Mouse (Mus musculus) stomach, postnatal 0 days (tissue): ENCODE results near the gene Ptprg. TPM values are rescaled to one million over a fixed set of nuclear protein-coding genes. Genes with fewer than 3 reads are reported as not detected.

Source experiments
- ATAC-seq: fragments of 200-750 bp; cut with Nextera tagmentation; 2 replicates; pipeline ENCODE4 v1.8.0; 2017; ENCODE audit not compliant: low FRiP score, low TSS enrichment
- DNase-seq: peaks from one replicate; pipeline ENCODE4 v3.0.0-alpha.2; 2016; ENCODE audit warnings: low spot score
- H3K27ac ChIP-seq: fragments of 300-500 bp; sonication (generic); replicated peaks from 2 replicates; pipeline ENCODE4 v1.5.1; 2014; ENCODE audit warnings: mild to moderate bottlenecking, control low read depth
- H3K27me3 ChIP-seq: fragments of 300-500 bp; sonication (generic); 2 replicates; pipeline ENCODE4 v1.6.1; 2014; ENCODE audit warnings: low read length; ENCODE audit not compliant: control insufficient read depth, insufficient read depth
- H3K36me3 ChIP-seq: fragments of 300-500 bp; sonication (generic); 2 replicates; pipeline ENCODE4 v1.6.1; 2014; ENCODE audit warnings: low read length, mixed read lengths; ENCODE audit not compliant: control insufficient read depth, insufficient read depth
- H3K4me1 ChIP-seq: fragments of 300-500 bp; sonication (generic); replicated peaks from 2 replicates; pipeline ENCODE4 v1.6.1; 2014; ENCODE audit warnings: antibody characterized with exemption; ENCODE audit not compliant: control insufficient read depth, insufficient read depth
- H3K4me2 ChIP-seq: fragments of 300-500 bp; sonication (generic); replicated peaks from 2 replicates; pipeline ENCODE4 v1.6.1; 2014; ENCODE audit warnings: low read depth, mild to moderate bottlenecking, control low read depth, moderate library complexity
- H3K4me3 ChIP-seq: fragments of 300-500 bp; sonication (generic); 2 replicates; pipeline ENCODE4 v1.5.1; 2014; ENCODE audit warnings: low read depth, low read length, control low read depth
- H3K9ac ChIP-seq: fragments of 300-500 bp; sonication (generic); 2 replicates; pipeline ENCODE4 v1.6.1; 2014; ENCODE audit warnings: mild to moderate bottlenecking, low read length, control low read depth, mixed read lengths
- H3K9me3 ChIP-seq: fragments of 300-500 bp; sonication (generic); 2 replicates; pipeline ENCODE4 v1.6.1; 2016; ENCODE audit warnings: low read length; ENCODE audit not compliant: control insufficient read depth
- CTCF ChIP-seq: IDR thresholded peaks from 2 replicates; pipeline ENCODE4 v1.5.1; 2016; ENCODE audit warnings: antibody characterized with exemption, low read depth, mild to moderate bottlenecking, moderate library complexity
- EP300 ChIP-seq: optimal IDR thresholded peaks from 2 replicates; pipeline ENCODE3; 2016; ENCODE audit warnings: antibody characterized with exemption
- WGBS: fragments of 180-500 bp; shearing (Covaris S2); extraction: QIAGEN DNeasy Blood & Tissue Kit; methylation state at CpG from one replicate; pipeline ENCODE4 v1.1.7; 2014; 5-methylcytosine and 5-hydroxymethylcytosine counted together
- polyA plus RNA-seq: library from polyadenylated mRNA; unstranded; fragments of >200 nt; fragmentation: Nextera tagmentation; extraction: Ambion mirVana; gene quantifications from 2 replicates; pipeline ENCODE4 v1.2.1, GENCODE M21; 2015

The Ptprg gene
- polyA plus RNA-seq, 1 experiment from 2014 or later: 6.2 TPM

DNA sequence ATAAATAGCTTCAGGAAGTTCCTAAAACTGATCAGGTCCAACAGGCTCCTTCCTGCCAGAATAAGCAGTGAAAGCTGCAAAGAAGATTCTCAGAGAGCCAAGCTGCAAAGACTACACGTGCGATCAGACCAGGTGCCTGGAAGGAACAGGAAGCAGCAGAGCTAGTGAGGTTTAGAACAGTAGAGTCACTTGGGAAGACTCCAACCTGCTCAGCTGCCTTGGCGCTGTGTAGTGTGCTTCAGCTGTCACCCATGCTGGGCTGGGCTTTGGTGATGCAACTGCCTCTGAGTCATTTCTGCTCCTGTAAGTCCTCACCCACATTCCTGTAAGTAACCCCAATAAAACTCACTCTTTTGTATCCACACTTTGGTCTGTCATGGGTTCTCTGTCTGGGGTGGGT lies 87.7 kb downstream of the Ptprg start:
- H3K9me3 ChIP-seq: no peaks in the 10 kb centered on the region
- H3K4me1 ChIP-seq: no peaks in the 10 kb centered on the region
- WGBS: 52% methylated on average over 3 of the region's 3 CpGs
- DNase-seq (no peak), ATAC-seq (0 out of 2 replicates have a peak, but pooled peaks have one; percentile 35)
- no peaks in the 10 kb centered on the region for H3K27me3 ChIP-seq
- no peaks in the 10 kb centered on the region for H3K36me3 ChIP-seq
- H3K9ac ChIP-seq: no peak overlapping the region
- no peak overlapping the region for H3K4me2 ChIP-seq
- TF ChIP-seq CTCF: no peak
- no peak for TF ChIP-seq EP300
- H3K4me3 ChIP-seq: no peak overlapping the region
- H3K27ac ChIP-seq: no peak overlapping the region; the same call in 1 of the 2 replicates

DNA sequence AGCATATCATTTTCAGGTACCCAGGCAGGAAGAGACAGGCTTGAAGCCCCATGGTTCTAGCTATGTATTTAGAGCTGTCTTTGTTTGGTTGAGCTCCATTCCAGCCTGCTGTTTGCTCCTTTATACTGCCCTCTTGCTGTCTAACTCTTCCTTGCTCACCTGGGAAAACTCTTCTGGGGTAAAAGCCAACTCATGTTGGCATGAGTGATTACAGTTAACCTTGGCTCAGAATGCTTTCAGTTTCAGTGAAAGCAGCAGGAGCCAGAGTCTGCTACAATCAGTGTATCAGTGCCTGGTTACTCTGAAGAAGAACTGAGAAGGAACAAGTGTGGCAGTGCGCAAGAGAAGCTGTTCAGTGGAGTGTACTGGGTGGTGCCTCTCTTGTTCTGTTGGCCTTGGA lies 89.6 kb downstream of the Ptprg start:
- Histone ChIP-seq H3K36me3 (no peaks in the 10 kb centered on the region), H3K4me3 (no peak overlapping the region), H3K27me3 (no peaks in the 10 kb centered on the region), H3K4me2 (no peak overlapping the region), H3K9ac (no peak overlapping the region), H3K4me1 (no peaks in the 10 kb centered on the region), H3K9me3 (no peaks in the 10 kb centered on the region), H3K27ac (no peak overlapping the region)
- DNase-seq (no peak), ATAC-seq (no peak)
- TF ChIP-seq EP300 (no peak), CTCF (peak; percentile 57)
- WGBS: 87% methylated on average over 1 of the region's 1 CpGs

DNA sequence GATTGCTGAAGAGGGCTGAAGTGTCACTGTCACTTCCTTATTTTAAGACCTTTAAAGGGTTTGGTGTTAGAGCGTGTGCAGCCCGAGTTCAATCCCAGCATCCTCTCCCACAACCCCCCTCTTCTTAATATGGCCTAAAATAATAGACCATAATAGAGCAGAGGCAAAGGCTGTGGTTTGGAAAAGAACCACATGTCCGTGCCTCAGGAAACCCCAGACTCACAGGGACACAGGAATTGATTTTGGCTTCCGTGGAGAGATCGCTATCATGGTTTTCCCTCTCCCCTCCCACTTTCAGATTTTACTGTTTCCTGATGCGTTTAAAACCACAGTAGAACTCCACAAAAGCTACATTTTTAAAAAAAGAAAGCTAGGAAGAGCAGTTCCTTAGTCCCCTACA lies 104.0 kb downstream of the Ptprg start:
- Histone ChIP-seq H3K4me3 (no peak overlapping the region), H3K4me1 (no peaks in the 10 kb centered on the region), H3K4me2 (no peak overlapping the region), H3K36me3 (no peaks in the 10 kb centered on the region), H3K9me3 (no peaks in the 10 kb centered on the region), H3K27me3 (no peaks in the 10 kb centered on the region), H3K27ac (no peak overlapping the region), H3K9ac (no peak overlapping the region)
- TF ChIP-seq CTCF (no peak), EP300 (no peak)
- ATAC-seq (no peak), DNase-seq (no peak)
- 66% methylated on average over 6 of the region's 6 CpGs for WGBS

DNA sequence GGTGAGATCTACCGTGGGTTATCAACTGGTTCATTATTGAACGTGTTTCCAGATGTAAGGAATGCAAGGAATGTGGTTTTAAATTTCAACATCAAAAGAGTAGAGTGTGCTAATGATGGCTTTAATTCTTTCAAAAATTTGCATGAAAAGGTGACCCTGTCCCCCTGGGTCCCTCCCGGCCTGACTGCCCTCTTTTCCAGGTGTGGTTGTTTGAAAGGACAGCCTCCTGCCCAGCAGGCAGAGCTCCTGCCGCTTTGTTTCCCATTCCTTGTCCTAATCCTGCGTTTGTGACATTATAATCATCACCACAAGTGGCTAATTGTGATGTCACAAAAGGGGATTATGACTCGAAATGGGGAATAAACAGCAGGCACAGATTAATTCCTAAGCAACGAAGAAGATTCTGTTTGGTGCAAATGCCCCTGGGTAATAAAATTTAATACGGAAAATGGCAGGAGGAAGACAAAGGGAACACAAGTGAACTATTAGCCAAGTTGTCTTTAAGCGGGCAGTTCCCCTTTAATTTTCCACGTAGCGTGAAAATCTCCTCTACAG lies 110.4 kb downstream of the Ptprg start:
- TF ChIP-seq CTCF (no peak), EP300 (no peak)
- Histone ChIP-seq H3K9ac (no peak overlapping the region), H3K4me1 (no peaks in the 10 kb centered on the region), H3K36me3 (no peaks in the 10 kb centered on the region), H3K9me3 (no peaks in the 10 kb centered on the region), H3K27ac (no peak overlapping the region), H3K4me3 (no peak overlapping the region), H3K27me3 (no peaks in the 10 kb centered on the region), H3K4me2 (no peak overlapping the region)
- no peak for ATAC-seq
- DNase-seq: no peak
- 56% methylated on average over 11 of the region's 11 CpGs for WGBS

DNA sequence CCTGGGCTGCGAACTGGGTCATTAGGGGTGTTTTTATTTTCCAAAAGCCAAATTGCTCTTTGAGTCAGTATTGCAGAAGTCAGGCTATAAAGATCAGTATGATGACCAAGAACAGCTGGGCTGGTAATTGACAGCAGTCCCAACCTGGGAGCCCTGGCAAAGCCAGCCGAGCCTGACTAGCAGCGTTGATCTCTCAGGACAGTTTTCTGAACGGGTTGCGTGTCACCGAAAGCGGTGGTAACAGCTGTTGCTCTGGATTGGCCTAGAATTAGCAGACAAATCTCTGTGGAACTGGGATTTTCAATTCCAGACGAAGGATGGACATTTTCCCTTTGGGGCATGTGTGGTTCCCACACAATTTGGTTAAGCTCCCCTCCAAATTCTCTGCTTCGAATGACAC lies 111.0 kb downstream of the Ptprg start:
- no peak for ATAC-seq
- Histone ChIP-seq H3K27me3 (no peaks in the 10 kb centered on the region), H3K36me3 (no peaks in the 10 kb centered on the region), H3K4me1 (no peaks in the 10 kb centered on the region), H3K4me2 (no peak overlapping the region), H3K9ac (no peak overlapping the region), H3K27ac (no peak overlapping the region), H3K9me3 (no peaks in the 10 kb centered on the region), H3K4me3 (no peak overlapping the region)
- 67% methylated on average over 9 of the region's 9 CpGs for WGBS
- TF ChIP-seq EP300 (no peak), CTCF (no peak)
- DNase-seq: no peak

DNA sequence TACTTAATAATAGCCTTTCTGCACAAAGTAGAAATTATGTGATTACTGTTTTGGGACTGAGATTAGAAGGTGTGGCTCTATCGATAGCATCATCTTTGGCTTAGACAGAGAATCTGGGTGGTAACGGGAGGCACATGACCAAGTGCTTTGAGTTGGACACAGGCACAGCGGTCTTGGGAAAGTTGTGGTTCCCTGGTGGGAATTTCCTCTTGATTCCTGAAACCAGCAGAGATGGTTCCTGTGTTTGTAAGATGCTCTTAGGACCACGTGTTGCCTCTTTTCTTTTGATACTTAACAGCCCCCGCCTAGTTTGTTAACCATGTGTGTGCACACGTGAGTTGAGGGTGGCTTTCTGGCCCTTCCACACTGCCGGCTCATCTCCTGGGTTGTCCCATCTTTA lies 111.7 kb downstream of the Ptprg start:
- Histone ChIP-seq H3K4me1 (no peaks in the 10 kb centered on the region), H3K4me3 (no peak overlapping the region), H3K27me3 (no peaks in the 10 kb centered on the region), H3K27ac (no peak overlapping the region), H3K4me2 (no peak overlapping the region), H3K9ac (no peak overlapping the region), H3K9me3 (no peaks in the 10 kb centered on the region), H3K36me3 (no peaks in the 10 kb centered on the region)
- TF ChIP-seq CTCF (no peak), EP300 (no peak)
- 76% methylated on average over 7 of the region's 7 CpGs for WGBS
- ATAC-seq: no peak
- DNase-seq: no peak
